Mouse (Mus musculus): ENCODE results near the gene Tex33.

DNA sequence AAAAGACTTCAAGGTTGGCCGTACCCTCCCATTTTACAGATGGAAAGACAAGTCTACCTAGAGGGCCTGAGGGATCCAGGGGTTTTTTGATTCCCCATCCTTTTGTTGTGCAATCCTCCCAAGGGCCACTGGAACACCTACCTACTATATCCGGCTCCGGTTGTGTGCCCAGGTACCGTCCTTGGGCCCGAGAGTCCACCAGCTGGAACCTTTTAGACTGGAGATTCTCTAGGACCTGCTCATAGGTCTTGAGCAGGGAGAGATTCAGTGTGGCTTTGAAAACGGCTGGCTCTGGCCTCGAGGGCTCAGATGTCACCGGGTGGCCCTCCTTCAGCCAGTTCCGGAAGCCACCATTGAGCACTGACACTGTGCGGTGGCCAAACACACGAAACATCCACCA is 9.4 kb upstream of the Tex33 start:
- TF ChIP-seq CTCF (IDR thresholded peaks at IDR 0.05; ENCODE audit: control insufficient read depth, insufficient read depth, low read length): no peak
- no peak for TF ChIP-seq POLR2A (IDR thresholded peaks at IDR 0.05; ENCODE audit: borderline replicate concordance, control insufficient read depth, low read depth, low read length)

Data from bone marrow, adult 2 months (tissue).